Mouse (Mus musculus) lung, postnatal 0 days (tissue): Measurements from ENCODE around the gene C1qtnf1.

Experiments used
- CTCF ChIP-seq: IDR thresholded peaks from 2 replicates; pipeline ENCODE4 v1.5.1; 2016; ENCODE audit warnings: antibody characterized with exemption, mild to moderate bottlenecking
- EP300 ChIP-seq: IDR thresholded peaks from 2 replicates; pipeline ENCODE4 v1.6.1; 2016; ENCODE audit warnings: antibody characterized with exemption, mild to moderate bottlenecking, control low read depth

- TF ChIP-seq CTCF, result no peak
- TF ChIP-seq EP300, result no peak
Observed at GRCm38 (mm10) chr11:118485780-118486179, 57.8 kb downstream of the C1qtnf1 start.
